Mouse (Mus musculus): ENCODE measurements around the gene Kmt5a.
"Not testable (repeated sequence)": the region's sequence is repeated elsewhere in the genome, so short reads cannot be mapped to it uniquely, and the experiment has no call there.

Kmt5a gene

DNA sequence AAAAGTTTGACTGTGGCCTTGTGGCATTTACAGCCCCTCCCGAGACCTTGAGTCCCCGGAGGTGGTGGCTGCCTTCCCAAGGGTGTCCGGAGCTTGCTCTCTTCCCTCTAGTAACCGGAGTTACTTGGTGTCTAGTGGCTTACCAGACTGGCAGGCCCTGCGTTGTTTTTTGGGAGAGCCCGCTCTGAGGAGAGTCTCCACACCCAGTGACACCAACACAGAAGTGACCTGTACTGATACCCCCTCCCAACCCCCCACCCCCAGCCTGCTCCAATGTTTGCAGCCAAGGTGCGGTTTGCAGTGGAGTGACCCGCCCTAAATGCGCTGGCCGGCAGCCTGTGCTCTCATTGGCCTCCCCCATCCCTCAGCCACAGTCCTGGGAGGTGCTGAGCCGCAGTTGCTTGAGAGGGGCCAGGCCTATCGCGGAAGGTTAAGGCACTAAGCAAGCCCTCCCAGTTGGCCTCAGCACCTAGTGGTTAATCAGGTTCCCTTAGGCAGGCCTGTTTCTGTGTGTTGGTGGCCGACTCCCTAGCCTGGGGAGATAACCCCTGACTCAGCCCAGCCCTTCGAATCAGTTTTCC lies 6.7 kb downstream of the Kmt5a start:
- peak; percentile 65 to 73 for DNase-seq

- no peak for DNase-seq
These were observed 9.8 kb downstream of the Kmt5a start for GRCm38 (mm10) chr5:124449494-124449893.

DNA sequence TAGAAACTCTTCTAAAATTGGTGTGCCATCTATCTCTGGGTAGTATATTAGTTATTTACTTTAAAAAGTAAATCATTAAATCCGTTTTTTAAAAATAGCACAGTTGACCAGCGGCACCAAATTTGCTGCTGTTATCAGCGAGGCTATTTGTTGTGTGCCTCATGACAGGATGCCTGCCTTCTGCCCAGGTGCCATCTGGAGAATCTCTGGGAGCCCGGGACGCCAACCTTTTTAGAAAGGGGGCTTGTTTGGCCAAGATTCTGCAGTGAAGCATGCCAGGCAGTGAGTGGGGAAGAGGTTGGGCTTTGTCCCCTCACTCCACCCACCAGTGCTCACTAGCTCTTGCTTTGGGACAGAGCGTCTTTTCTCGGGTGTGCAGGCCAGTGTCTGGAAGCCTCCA lies 10.3 kb downstream of the Kmt5a start:
- peak in 1 of 2 experiments; percentile 44 for DNase-seq

- peak; percentile 38 to 49 for DNase-seq
These were observed 11.1 kb downstream of the Kmt5a start for GRCm38 (mm10) chr5:124450641-124451340.

DNA sequence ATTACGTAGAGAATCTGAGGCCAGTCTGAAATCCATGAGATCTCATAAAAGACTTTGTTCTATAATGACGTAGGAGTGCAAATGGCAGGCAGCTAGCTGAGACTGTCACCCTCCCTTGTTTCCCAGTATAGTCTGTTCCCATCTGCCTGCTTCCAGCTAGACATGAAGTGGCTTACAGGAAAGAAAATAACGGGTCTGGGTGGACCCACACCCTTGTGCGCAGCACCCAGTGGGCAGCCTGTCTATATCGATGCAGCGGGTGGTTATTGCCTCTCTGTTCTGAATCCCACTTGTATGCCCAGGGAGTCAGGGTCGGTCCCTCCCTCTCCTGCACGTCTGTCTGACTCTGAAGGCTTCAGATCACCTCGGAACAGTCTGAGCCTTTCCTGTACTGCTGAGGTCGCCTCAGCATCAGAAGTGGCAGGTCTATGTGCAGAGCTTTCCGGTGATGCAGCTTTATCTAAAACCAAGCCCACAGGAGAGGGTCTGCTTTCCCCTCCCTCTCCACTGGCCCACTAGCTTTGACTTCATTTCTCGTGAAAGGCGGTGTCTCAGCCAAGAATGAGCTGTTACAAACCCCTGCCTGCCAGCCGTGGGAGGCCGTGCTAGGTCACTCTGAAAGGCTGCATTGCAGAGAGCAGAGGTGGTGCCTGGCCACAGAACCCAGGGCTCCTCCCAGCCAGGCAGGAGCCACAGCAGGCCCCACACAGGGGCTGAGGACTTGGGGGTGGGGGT lies 12.9 kb downstream of the Kmt5a start:
- DNase-seq, result peak; percentile 68 to 70

DNA sequence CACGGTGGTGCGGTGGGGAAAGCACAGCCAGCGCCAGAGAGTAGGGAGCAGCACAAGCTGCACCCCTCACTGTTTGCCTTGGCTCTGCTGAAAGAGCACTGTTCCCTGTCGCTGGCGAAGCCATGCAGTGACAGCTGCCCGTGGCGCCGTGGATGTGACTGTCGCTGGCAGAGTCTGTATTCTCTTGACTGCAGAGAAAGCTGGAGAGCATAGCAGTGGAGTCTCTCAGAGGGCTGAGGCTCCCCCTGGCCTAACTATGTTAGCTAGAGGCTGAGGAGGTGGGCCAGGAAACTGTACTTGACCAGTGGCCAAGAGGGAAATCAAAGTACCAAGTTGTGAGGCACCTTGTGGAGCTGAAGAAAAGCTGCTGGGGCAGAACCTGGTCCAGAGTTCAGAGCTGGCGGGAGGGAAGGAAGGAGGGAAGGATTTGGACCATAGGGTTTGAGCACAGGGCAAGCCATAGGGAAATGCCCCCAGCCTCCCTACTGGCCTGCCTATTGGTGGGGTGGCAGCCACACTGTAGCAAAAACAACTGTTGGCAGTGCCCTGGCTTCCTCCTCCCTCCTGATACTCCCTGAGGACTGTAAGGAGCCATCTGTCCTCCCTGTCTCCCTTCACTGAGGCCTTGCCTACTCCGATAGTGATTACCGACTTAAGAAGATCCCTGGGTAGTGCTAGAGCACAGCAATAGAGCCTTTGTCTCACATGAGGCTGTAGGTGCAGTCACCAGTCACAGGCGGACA lies 13.8 kb downstream of the Kmt5a start:
- DNase-seq, result peak; percentile 79 to 85

DNA sequence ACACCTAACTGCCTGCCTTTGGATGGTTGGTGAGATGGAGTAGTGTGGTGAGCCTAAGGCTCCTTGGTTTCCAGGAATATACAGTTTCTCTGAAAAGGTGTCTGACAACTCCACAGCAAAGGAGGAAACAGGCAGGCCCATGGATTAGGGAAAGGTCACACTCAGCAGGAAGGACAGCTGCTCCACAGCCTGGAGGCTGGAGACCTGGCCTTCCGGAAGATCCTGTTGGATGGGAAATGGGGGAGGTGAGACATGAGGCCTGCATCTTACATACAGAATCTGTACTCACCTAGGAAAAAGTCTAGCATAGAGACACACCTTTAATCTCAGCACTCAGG lies 14.3 kb downstream of the Kmt5a start:
- no peak for DNase-seq

- no peak for DNase-seq
These were observed 17.0 kb downstream of the Kmt5a start for GRCm38 (mm10) chr5:124456762-124457161.

GRCm38 (mm10) chr5:124460922-124461321 lies 21.2 kb downstream of the Kmt5a start:
- not testable (repeated sequence) for DNase-seq

- no peak for DNase-seq
These were observed 22.7 kb downstream of the Kmt5a start for GRCm38 (mm10) chr5:124462297-124463025.

DNA sequence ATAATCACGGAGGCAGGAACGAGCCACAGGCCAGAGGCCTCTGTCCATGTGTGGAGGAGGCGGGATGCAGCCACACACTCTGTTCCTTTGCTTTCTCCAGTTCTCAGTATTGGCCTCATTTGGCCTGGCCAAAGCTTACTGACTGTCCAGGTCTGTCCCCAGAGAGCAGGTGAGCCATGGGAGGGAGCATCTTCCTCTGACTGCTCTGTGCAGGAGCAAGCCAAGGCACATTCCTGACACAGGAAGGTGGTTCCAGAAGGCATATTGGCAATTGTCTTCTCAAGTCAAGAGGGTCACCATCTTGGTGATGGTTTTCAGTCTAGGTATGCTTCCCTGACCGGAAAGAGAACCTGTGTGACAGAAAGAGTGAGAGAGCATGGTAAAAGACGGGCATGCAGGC lies 23.7 kb downstream of the Kmt5a start:
- no peak for DNase-seq

DNA sequence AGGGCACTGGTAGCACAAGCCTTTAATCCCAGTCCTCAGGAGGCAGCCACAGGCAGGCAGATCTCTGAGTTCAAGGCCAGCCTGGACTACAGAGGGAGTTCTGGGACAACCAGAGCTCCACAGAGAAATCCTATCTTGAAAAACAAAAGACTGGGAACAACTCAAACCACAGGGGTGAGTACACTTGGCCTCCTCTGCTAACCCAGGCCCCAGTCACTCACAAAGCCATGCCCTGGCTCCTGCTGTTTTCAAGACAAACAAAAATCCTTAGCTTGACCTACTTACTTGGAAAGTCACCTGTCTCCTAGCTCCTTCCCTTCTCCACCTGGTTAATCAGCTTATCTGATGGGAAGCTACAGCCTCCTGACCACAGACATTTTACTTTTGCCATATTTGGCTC lies 25.2 kb downstream of the Kmt5a start:
- DNase-seq, result no peak

GRCm38 (mm10) chr5:124467766-124468165 lies 28.0 kb downstream of the Kmt5a start:
- DNase-seq, result no peak

GRCm38 (mm10) chr5:124468365-124468764 lies 28.6 kb downstream of the Kmt5a start:
- no peak for DNase-seq

GRCm38 (mm10) chr5:124469486-124469885 lies 29.8 kb downstream of the Kmt5a start:
- DNase-seq, result no peak

DNA sequence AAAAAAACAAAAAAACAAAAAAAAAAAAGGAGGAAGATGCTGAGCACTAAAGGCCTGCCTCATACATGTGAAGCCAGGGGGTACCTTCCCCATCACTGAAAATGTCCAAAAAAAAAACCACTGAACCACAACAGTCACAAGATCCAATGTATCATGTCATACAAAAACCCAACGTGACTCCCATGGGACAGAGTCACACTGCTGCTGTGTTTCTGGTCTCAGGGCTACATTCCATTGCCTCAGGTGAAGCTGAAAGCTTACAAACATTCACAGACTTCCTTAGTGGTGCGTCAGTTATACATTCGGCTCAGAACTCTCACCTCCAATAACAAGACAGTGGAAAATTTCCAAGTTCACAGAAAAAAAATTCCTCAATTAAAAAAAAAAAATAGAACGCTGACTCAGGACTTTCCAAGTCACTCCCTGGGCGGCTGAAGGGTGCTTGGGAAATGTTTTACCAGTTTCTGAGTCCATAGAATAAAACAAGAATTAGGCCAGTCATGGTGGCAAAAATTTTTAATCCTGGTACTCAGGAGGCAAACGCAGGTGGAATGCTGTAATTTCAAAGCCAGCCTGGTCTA lies 31.0 kb downstream of the Kmt5a start:
- peak in 1 of 2 experiments; percentile 58 for DNase-seq

GRCm38 (mm10) chr5:124478873-124479204 lies 39.1 kb downstream of the Kmt5a start:
- no peak for DNase-seq

GRCm38 (mm10) chr5:124480119-124480518 lies 40.4 kb downstream of the Kmt5a start:
- DNase-seq, result no peak

- no peak for DNase-seq
These were observed 42.0 kb downstream of the Kmt5a start for GRCm38 (mm10) chr5:124481714-124482113.

DNA sequence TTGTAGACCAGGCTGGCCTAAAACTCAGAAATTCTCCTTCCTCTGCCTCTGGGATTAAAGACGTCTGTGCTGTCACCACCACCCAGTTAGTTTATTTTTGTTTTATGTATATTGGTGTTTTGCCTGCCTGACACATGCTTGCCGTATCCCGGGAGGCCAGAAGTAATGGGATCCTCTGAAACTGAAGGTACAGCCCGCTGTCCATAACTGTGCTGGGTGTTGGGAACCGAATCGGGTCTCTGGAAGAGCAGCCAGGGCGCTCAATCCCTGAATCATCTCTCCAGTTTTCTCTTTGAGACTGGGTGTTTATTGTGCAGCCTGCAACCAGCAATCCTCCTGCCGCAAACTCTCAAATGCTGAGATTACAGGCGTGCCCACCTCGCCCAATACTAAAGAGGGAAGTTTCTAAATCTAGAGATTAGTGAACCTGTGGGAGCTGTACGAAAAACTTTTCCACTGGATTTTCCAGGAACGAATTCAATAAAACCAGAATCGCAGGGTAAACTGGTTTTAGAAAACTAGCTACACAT lies 42.8 kb downstream of the Kmt5a start:
- peak in 1 of 2 experiments; percentile 39 for DNase-seq

GRCm38 (mm10) chr5:124482966-124483654 lies 43.4 kb downstream of the Kmt5a start, which contains the start of gene Snrnp35:
Gene Snrnp35 (plus strand): TSS chr5:124483134.
- peak; percentile 89 to 91 for DNase-seq

Data from kidney, adult 8-10 months (tissue).